Mouse (Mus musculus) bone marrow, adult 2 months (tissue): ENCODE data around the gene Baz2b.

ENCODE experiments used
- CTCF ChIP-seq: fragments of 200-500 bp; IDR thresholded peaks from 2 replicates; pipeline ENCODE4 v1.5.1; 2011; ENCODE audit warnings: low read length, control low read depth; ENCODE audit not compliant: control insufficient read depth, insufficient read depth
- POLR2A ChIP-seq: fragments of 200-500 bp; IDR thresholded peaks from 2 replicates; pipeline ENCODE4 v1.6.1; 2011; ENCODE audit warnings: low read depth, mild to moderate bottlenecking, control low read depth, low read length, borderline replicate concordance; ENCODE audit not compliant: control insufficient read depth

DNA sequence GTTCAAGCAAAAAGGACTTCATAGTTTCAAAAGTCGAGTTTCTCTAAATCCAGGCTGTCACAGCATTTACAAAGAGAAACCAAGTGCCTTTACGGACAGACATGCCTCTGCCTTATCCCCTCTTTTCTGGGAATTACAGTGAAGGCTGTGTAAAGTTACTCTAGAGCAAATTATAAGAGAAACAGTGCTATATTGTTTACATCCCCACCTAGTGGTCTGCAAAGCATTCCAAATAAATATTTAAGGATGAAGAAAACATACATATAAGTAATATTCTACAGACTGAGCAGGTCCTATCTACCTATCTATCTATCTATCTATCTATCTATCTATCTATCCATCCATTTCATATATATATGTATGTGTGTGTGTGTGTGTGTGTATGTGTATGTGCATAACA, 27.9 kb downstream of the Baz2b start:
- TF ChIP-seq CTCF: no peak
- TF ChIP-seq POLR2A: no peak
